Mouse (Mus musculus): Measurements from ENCODE around the gene Pygb.

- no peak for TF ChIP-seq CTCF (IDR thresholded peaks at IDR 0.05; ENCODE audit: low read depth)
- no peak for TF ChIP-seq EP300 (IDR thresholded peaks at IDR 0.05; ENCODE audit: low read depth)
These were observed 41.5 kb upstream of the Pygb start for GRCm38 (mm10) chr2:150745016-150745415.

Data from heart, postnatal 0 days (tissue).